ENCODE assay signal across 16 mouse cellular contexts in genomic region chr12:25140115-25140514, GRCm38 (mm10). TPM values are rescaled to one million over a fixed set of nuclear protein-coding genes. Genes with fewer than 3 reads are reported as not detected.
DNase-seq lines count a peak whose midpoint lies in the region; ATAC-seq and TF ChIP-seq lines count a peak whose summit lies in the region.
"Had no signal": no experiment of that assay in that cellular context is flagged by ENCODE, and none has a peak within 500 bp of the region (broad histone marks: within the 10 kb centered on the region; RNA-seq: fewer than 3 reads in every experiment).

No protein-coding gene starts in this region.

- peak; percentile 63 for DNase-seq in intestine, embryonic 14.5 days (ENCODE audit: low spot score)
- peak; percentile 18 for DNase-seq in large intestine, adult 2 months (ENCODE audit: low read depth, low spot score)
- no peak for DNase-seq in cerebellum, adult 8-10 months
- DNase-seq in urinary bladder, adult 2 months (ENCODE audit: low spot score): no peak
- DNase-seq: adrenal gland, postnatal 10 days; cerebellum, adult 11 months; cerebellum, postnatal 25 days; lung, postnatal 14 days; thymus, adult 2 months had no signal

- no peak overlapping the region for H3K9ac ChIP-seq in intestine, embryonic 14.5 days (ENCODE audit: low read length)
- no peak overlapping the region for H3K9ac ChIP-seq in intestine, postnatal 0 days (ENCODE audit: low read depth, low read length)
- no peak overlapping the region for H3K9ac ChIP-seq in kidney, embryonic 14.5 days (ENCODE audit: low read depth, low read length)
- no peak overlapping the region for H3K9ac ChIP-seq in liver, embryonic 16.5 days (ENCODE audit: low read depth, low read length)
- no peak overlapping the region for H3K9ac ChIP-seq in forebrain, embryonic 16.5 days (replicated peaks; ENCODE audit: low read depth, low read length)
- H3K9ac ChIP-seq: forebrain, embryonic 13.5 days; neural tube, embryonic 13.5 days had no signal

- no peak overlapping the region for H3K4me3 ChIP-seq in intestine, embryonic 14.5 days (ENCODE audit: low read depth, low read length)
- H3K4me3 ChIP-seq in intestine, postnatal 0 days (ENCODE audit: low read depth, low read length): no peak overlapping the region
- no peak overlapping the region for H3K4me3 ChIP-seq in kidney, embryonic 14.5 days (ENCODE audit: low read length)
- H3K4me3 ChIP-seq in liver, embryonic 16.5 days (ENCODE audit: low read depth, low read length): no peak overlapping the region
- no peak overlapping the region for H3K4me3 ChIP-seq in forebrain, embryonic 16.5 days (replicated peaks; ENCODE audit: low read length)
- H3K4me3 ChIP-seq: forebrain, embryonic 13.5 days; neural tube, embryonic 13.5 days had no signal

- no peaks in the 10 kb centered on the region for H3K36me3 ChIP-seq in intestine, embryonic 14.5 days (ENCODE audit: control insufficient read depth, insufficient read depth, low read length)
- no peaks in the 10 kb centered on the region for H3K36me3 ChIP-seq in intestine, postnatal 0 days (ENCODE audit: control insufficient read depth, insufficient read depth)
- H3K36me3 ChIP-seq in kidney, embryonic 14.5 days (ENCODE audit: control insufficient read depth, insufficient read depth, low read length): no peaks in the 10 kb centered on the region
- no peaks in the 10 kb centered on the region for H3K36me3 ChIP-seq in liver, embryonic 16.5 days (ENCODE audit: control insufficient read depth, insufficient read depth)
- H3K36me3 ChIP-seq in forebrain, embryonic 16.5 days (ENCODE audit: control insufficient read depth, insufficient read depth): no peaks in the 10 kb centered on the region
- H3K36me3 ChIP-seq: neural tube, embryonic 13.5 days had no signal

- H3K27me3 ChIP-seq in intestine, embryonic 14.5 days (replicated peaks; ENCODE audit: control insufficient read depth, insufficient read depth, low read length): no peaks in the 10 kb centered on the region
- no peaks in the 10 kb centered on the region for H3K27me3 ChIP-seq in intestine, postnatal 0 days (replicated peaks; ENCODE audit: control insufficient read depth, insufficient read depth, low read length)
- no peaks in the 10 kb centered on the region for H3K27me3 ChIP-seq in kidney, embryonic 14.5 days (ENCODE audit: control insufficient read depth, insufficient read depth, low read length)
- H3K27me3 ChIP-seq in liver, embryonic 16.5 days (ENCODE audit: control insufficient read depth, insufficient read depth, low read depth, low read length): no peaks in the 10 kb centered on the region
- H3K27me3 ChIP-seq in forebrain, embryonic 16.5 days (replicated peaks; ENCODE audit: control insufficient read depth, insufficient read depth, low read length): no peaks in the 10 kb centered on the region
- H3K27me3 ChIP-seq: forebrain, embryonic 13.5 days; neural tube, embryonic 13.5 days had no signal

- peak overlapping the region; percentile 30 for H3K4me2 ChIP-seq in intestine, embryonic 14.5 days (ENCODE audit: low read length)
- no peak overlapping the region for H3K4me2 ChIP-seq in intestine, postnatal 0 days (replicated peaks; ENCODE audit: low read depth)
- no peak overlapping the region for H3K4me2 ChIP-seq in kidney, embryonic 14.5 days (replicated peaks; ENCODE audit: low read depth, low read length)
- no peak overlapping the region for H3K4me2 ChIP-seq in liver, embryonic 16.5 days (ENCODE audit: low read depth, low read length)
- no peak overlapping the region for H3K4me2 ChIP-seq in forebrain, embryonic 16.5 days (ENCODE audit: low read length)
- H3K4me2 ChIP-seq: forebrain, embryonic 13.5 days; midbrain, embryonic 11.5 days; neural tube, embryonic 13.5 days had no signal

- H3K9me3 ChIP-seq in intestine, embryonic 14.5 days (ENCODE audit: control insufficient read depth, low read length): no peaks in the 10 kb centered on the region
- H3K9me3 ChIP-seq in intestine, postnatal 0 days (ENCODE audit: control insufficient read depth): no peaks in the 10 kb centered on the region
- H3K9me3 ChIP-seq in kidney, embryonic 14.5 days (ENCODE audit: control insufficient read depth, low read length): no peaks in the 10 kb centered on the region
- no peaks in the 10 kb centered on the region for H3K9me3 ChIP-seq in liver, embryonic 16.5 days (replicated peaks; ENCODE audit: control insufficient read depth, low read length)
- no peaks in the 10 kb centered on the region for H3K9me3 ChIP-seq in forebrain, embryonic 16.5 days (ENCODE audit: control insufficient read depth, low read length)
- H3K9me3 ChIP-seq: forebrain, embryonic 13.5 days; neural tube, embryonic 13.5 days had no signal

- WGBS in intestine, embryonic 14.5 days: 52% methylated on average over 6 of the region's 6 CpGs
- WGBS in intestine, postnatal 0 days: 44% methylated on average over 6 of the region's 6 CpGs
- WGBS in kidney, embryonic 14.5 days: 73% methylated on average over 6 of the region's 6 CpGs
- 42% methylated on average over 6 of the region's 6 CpGs for WGBS in large intestine, adult 2 months
- WGBS in liver, embryonic 16.5 days (ENCODE audit: insufficient replicate concordance): 53% methylated on average over 6 of the region's 6 CpGs
- 88% methylated on average over 6 of the region's 6 CpGs for WGBS in forebrain, embryonic 16.5 days

- H3K27ac ChIP-seq in intestine, embryonic 14.5 days (ENCODE audit: low read depth): peak overlapping the region; percentile 40; the same call in 1 of the 2 replicates
- no peak overlapping the region for H3K27ac ChIP-seq in intestine, postnatal 0 days (ENCODE audit: low read depth, low read length)
- H3K27ac ChIP-seq in kidney, embryonic 14.5 days (ENCODE audit: low read depth, low read length): no peak overlapping the region
- H3K27ac ChIP-seq in liver, embryonic 16.5 days (ENCODE audit: low read length): peak overlapping the region; percentile 75
- no peak overlapping the region for H3K27ac ChIP-seq in forebrain, embryonic 16.5 days (ENCODE audit: low read length)
- H3K27ac ChIP-seq: forebrain, embryonic 13.5 days; neural tube, embryonic 13.5 days had no signal

- ATAC-seq in intestine, embryonic 14.5 days (replicated peaks; ENCODE audit: low FRiP score, low TSS enrichment, low read depth): peak; percentile 61
- no peak for ATAC-seq in intestine, postnatal 0 days
- ATAC-seq in kidney, embryonic 14.5 days (ENCODE audit: low FRiP score, low TSS enrichment): peak; percentile 48; the same call in 1 of the 2 replicates
- ATAC-seq in liver, embryonic 16.5 days (ENCODE audit: low read depth): peak; percentile 89
- ATAC-seq in forebrain, embryonic 16.5 days: no peak
- ATAC-seq: forebrain, embryonic 13.5 days had no signal

- no peak for TF ChIP-seq CTCF in intestine, postnatal 0 days (IDR thresholded peaks at IDR 0.05; ENCODE audit: low read depth)

- peaks cover 15% of the 10 kb centered on the region; the same call in 1 of the 2 replicates for H3K4me1 ChIP-seq in intestine, embryonic 14.5 days (replicated peaks; ENCODE audit: control insufficient read depth, insufficient read depth, low read length)
- no peaks in the 10 kb centered on the region for H3K4me1 ChIP-seq in intestine, postnatal 0 days (replicated peaks; ENCODE audit: control insufficient read depth, insufficient read depth, low read length)
- no peaks in the 10 kb centered on the region for H3K4me1 ChIP-seq in kidney, embryonic 14.5 days (ENCODE audit: control insufficient read depth, insufficient read depth, low read length)
- peaks cover 8% of the 10 kb centered on the region for H3K4me1 ChIP-seq in liver, embryonic 16.5 days (ENCODE audit: control insufficient read depth, low read depth, low read length)
- H3K4me1 ChIP-seq in forebrain, embryonic 16.5 days (replicated peaks; ENCODE audit: control insufficient read depth, insufficient read depth, low read length): no peaks in the 10 kb centered on the region
- H3K4me1 ChIP-seq: neural tube, embryonic 13.5 days had no signal

RNA-seq across cellular contexts. Expression of gene Id2, which starts 43.2 kb away (rescaled TPM):
- 502 and 573 TPM in 2 replicates for polyA plus RNA-seq in intestine, embryonic 14.5 days (2014; fragmentation: Nextera tagmentation; extraction: Ambion mirVana)
- 313 and 344 TPM in 2 replicates for polyA plus RNA-seq in intestine, postnatal 0 days (2015; fragmentation: Nextera tagmentation; extraction: Ambion mirVana)
- 577 and 698 TPM in 2 replicates for polyA plus RNA-seq in kidney, embryonic 14.5 days (2014; fragmentation: Nextera tagmentation; extraction: Ambion mirVana)
- 37.8 and 59.0 TPM in 2 replicates for polyA plus RNA-seq in large intestine, adult 2 months (2012; rRNA removed)
- polyA plus RNA-seq in liver, embryonic 16.5 days (2015; fragmentation: Nextera tagmentation; extraction: Ambion mirVana): 127 and 140 TPM in 2 replicates
- polyA plus RNA-seq in forebrain, embryonic 16.5 days (2015; fragmentation: Nextera tagmentation; extraction: Ambion mirVana): 592 and 764 TPM in 2 replicates
- 313 and 327 TPM in 2 replicates for polyA plus RNA-seq in urinary bladder, adult 2 months (2012; rRNA removed)

Comparison
In these comparisons a context has a peak if more than half of its experiments do, and no peak if none do; other contexts are left out.
1. ATAC-seq: peak in intestine, embryonic 14.5 days (single experiment), kidney, embryonic 14.5 days (single experiment) and liver, embryonic 16.5 days (single experiment); none in intestine, postnatal 0 days (single experiment) and forebrain, embryonic 16.5 days (single experiment).
2. H3K27ac ChIP-seq: peak in intestine, embryonic 14.5 days (single experiment) and liver, embryonic 16.5 days (single experiment); none in intestine, postnatal 0 days (single experiment), kidney, embryonic 14.5 days (single experiment) and forebrain, embryonic 16.5 days (single experiment).
3. DNase-seq: peak in intestine, embryonic 14.5 days (single experiment) and large intestine, adult 2 months (single experiment); none in cerebellum, adult 8-10 months (single experiment) and urinary bladder, adult 2 months (single experiment).